Mouse (Mus musculus) forebrain, embryonic 12.5 days (tissue): ENCODE data around the gene Dhx34. TPM values are rescaled to one million over a fixed set of nuclear protein-coding genes. Genes with fewer than 3 reads are reported as not detected.

Source experiments
- ATAC-seq: fragments of 200-750 bp; cut with Nextera tagmentation; 2 replicates; pipeline ENCODE4 v1.8.0; 2017; ENCODE audit warnings: moderate TSS enrichment; ENCODE audit not compliant: low FRiP score
- H3K27ac ChIP-seq: fragments of 300-500 bp; sonication (generic); 2 replicates; pipeline ENCODE4 v1.5.1; 2016; ENCODE audit warnings: mild to moderate bottlenecking
- H3K27me3 ChIP-seq: fragments of 300-500 bp; sonication (generic); 2 replicates; pipeline ENCODE4 v1.6.1; 2016; ENCODE audit warnings: mild to moderate bottlenecking
- H3K36me3 ChIP-seq: fragments of 300-500 bp; sonication (generic); replicated peaks from 2 replicates; pipeline ENCODE4 v1.6.1; 2016; ENCODE audit warnings: mild to moderate bottlenecking
- H3K4me1 ChIP-seq: fragments of 300-500 bp; sonication (generic); 2 replicates; pipeline ENCODE4 v1.6.1; 2016
- H3K4me2 ChIP-seq: fragments of 300-500 bp; sonication (generic); 2 replicates; pipeline ENCODE4 v1.6.1; 2016; ENCODE audit warnings: mild to moderate bottlenecking, moderate library complexity
- H3K4me3 ChIP-seq: fragments of 300-500 bp; sonication (generic); replicated peaks from 2 replicates; pipeline ENCODE4 v1.5.1; 2016; ENCODE audit warnings: mild to moderate bottlenecking
- H3K9ac ChIP-seq: fragments of 300-500 bp; sonication (generic); 2 replicates; pipeline ENCODE4 v1.6.1; 2016; ENCODE audit warnings: mild to moderate bottlenecking
- H3K9me3 ChIP-seq: fragments of 300-500 bp; sonication (generic); 2 replicates; pipeline ENCODE4 v1.6.1; 2016
- WGBS: fragments of 180-500 bp; shearing (Covaris S2); methylation state at CpG from one replicate; pipeline ENCODE4 v1.1.7; 2016; 5-methylcytosine and 5-hydroxymethylcytosine counted together
- polyA plus RNA-seq: library from polyadenylated mRNA; unstranded; fragments of >200 nt; fragmentation: Nextera tagmentation; extraction: Ambion mirVana; gene quantifications from 2 replicates; pipeline ENCODE4 v1.2.1, GENCODE M21; 2016

Gene Dhx34
- polyA plus RNA-seq, 1 experiment from 2014 or later: 17.1 TPM

- Histone ChIP-seq H3K4me2 (no peak overlapping the region), H3K9me3 (no peaks in the 10 kb centered on the region), H3K27ac (no peak overlapping the region), H3K4me3 (no peak overlapping the region), H3K9ac (no peak overlapping the region), H3K27me3 (no peaks in the 10 kb centered on the region), H3K4me1 (no peaks in the 10 kb centered on the region), H3K36me3 (peaks cover 93% of the 10 kb centered on the region)
- no peak for ATAC-seq
- 88% methylated on average over 7 of the region's 7 CpGs for WGBS
Observed at GRCm38 (mm10) chr7:16207076-16207475, 14.8 kb downstream of the Dhx34 start.

DNA sequence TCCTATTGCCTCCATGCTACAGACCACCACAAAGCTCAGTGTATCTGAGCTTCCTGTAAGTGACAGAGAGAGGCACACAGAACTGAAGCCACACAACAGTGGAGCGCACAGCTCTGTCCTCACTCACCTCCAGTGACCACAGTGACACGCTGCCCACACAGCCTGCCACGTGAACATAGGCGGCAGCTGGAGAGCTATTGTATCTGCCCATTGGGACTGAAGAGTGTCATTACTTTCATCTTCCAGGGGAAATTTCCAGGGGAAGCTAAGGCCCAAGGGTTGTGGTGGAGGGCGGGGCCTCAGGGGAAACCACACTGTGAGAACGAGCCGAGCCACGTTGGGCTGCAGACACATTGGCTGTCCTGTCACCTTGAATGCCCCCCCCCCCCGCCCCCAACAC is 17.0 kb downstream of the Dhx34 start:
- 82% methylated on average over 8 of the region's 9 CpGs for WGBS
- H3K36me3 ChIP-seq: peaks cover 92% of the 10 kb centered on the region

DNA sequence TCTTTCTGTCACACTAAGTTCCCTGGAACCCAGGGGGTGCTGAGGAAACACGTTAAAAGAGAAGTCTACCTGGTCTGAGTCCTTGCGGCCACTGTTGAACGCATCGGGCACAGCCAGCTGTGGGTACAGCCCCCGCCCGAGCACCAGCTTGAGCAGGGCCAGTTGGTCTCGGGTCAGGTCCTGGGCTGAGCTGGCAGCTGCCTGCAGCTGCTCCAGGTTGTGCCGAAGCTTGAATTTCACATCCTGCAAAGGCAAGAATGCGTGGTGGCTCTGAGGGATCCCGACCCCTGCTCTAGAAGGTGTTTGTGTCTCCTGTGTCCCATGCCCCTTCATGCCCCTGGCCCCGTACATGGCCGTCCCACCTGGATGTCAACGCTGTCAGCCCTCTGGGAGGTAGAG is 18.3 kb downstream of the Dhx34 start:
- 93% methylated on average over 13 of the region's 13 CpGs for WGBS
- no peak overlapping the region for H3K4me2 ChIP-seq
- H3K36me3 ChIP-seq: peaks cover 91% of the 10 kb centered on the region
- no peak overlapping the region for H3K27ac ChIP-seq
- H3K9me3 ChIP-seq: no peaks in the 10 kb centered on the region
- no peaks in the 10 kb centered on the region for H3K27me3 ChIP-seq
- no peaks in the 10 kb centered on the region for H3K4me1 ChIP-seq
- no peak overlapping the region for H3K4me3 ChIP-seq
- ATAC-seq: no peak
- H3K9ac ChIP-seq: no peak overlapping the region

More for the DNA sequence above, 17.0 kb downstream of the Dhx34 start:
- no peak for ATAC-seq
- Histone ChIP-seq H3K4me2 (no peak overlapping the region), H3K27ac (no peak overlapping the region), H3K4me1 (no peaks in the 10 kb centered on the region), H3K4me3 (no peak overlapping the region), H3K27me3 (no peaks in the 10 kb centered on the region), H3K9me3 (no peaks in the 10 kb centered on the region), H3K9ac (no peak overlapping the region)

DNA sequence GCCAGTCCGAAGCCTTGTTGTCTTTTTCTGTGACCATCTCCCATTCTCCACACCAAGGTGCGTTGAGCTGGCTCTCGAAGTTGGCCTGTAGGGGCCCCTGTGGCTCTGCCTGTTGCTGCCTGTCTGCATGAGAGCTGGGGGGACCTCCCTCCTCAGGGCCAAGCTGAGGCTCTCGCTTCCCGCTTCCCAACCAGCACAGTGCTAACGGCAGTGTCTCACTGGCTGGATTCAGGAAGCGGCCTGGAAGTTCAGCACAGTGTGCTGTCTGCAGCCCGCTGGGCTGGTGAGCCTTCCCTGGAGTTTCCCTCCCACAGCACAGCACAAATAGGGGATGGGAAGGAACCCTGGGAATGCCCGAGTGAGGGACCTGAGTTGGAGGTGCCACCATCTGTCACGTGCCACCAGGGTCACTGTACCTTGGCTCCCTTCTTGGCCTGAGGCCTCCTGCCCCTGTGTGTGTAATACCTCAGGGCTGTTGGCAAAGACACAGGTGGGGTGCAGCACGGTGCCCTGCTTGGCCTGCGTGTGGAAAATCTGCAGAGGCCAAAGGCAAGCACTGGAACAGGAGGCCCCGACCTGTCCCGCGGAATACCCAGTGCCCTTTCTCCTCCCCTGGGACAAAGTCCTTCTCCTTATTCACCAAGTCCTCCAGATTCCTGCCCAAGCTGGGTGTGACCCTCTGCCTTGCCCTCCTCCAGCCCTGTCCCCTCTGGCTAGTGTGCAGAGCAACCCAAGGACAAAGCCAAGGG is 18.9 kb downstream of the Dhx34 start:
- H3K27ac ChIP-seq: no peak overlapping the region

DNA sequence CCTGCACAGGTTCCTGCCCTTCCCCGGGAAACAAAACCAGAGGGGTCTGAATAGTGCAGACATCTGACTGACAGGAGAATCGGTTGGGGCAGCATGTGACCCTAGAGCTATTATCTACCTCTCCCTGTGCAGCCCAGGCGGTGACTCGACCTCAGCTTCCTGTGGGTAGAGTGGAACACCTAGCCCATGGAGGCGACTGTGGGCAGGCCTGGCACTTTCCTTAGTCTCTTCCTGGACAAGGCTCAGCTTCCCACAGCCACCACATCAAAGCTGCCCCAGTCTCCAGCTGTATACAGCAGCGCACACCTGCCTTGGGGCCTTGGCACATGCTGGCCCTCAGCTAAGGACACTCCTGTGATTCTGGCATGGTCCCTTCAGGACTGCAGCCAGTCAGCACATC is 20.7 kb downstream of the Dhx34 start:
- H3K36me3 ChIP-seq: peaks cover 95% of the 10 kb centered on the region
- WGBS: 87% methylated on average over 6 of the region's 6 CpGs
- H3K27ac ChIP-seq: no peak overlapping the region
- ATAC-seq: no peak
- H3K4me1 ChIP-seq: no peaks in the 10 kb centered on the region
- H3K4me3 ChIP-seq: no peak overlapping the region
- no peaks in the 10 kb centered on the region for H3K27me3 ChIP-seq
- H3K4me2 ChIP-seq: no peak overlapping the region
- H3K9ac ChIP-seq: no peak overlapping the region
- no peaks in the 10 kb centered on the region for H3K9me3 ChIP-seq

More for the DNA sequence above, 18.9 kb downstream of the Dhx34 start:
- WGBS: 86% methylated on average over 15 of the region's 15 CpGs
- no peaks in the 10 kb centered on the region for H3K4me1 ChIP-seq
- H3K9me3 ChIP-seq: no peaks in the 10 kb centered on the region
- H3K36me3 ChIP-seq: peaks cover 92% of the 10 kb centered on the region
- no peak overlapping the region for H3K4me2 ChIP-seq
- ATAC-seq: no peak
- no peaks in the 10 kb centered on the region for H3K27me3 ChIP-seq
- H3K9ac ChIP-seq: no peak overlapping the region
- H3K4me3 ChIP-seq: no peak overlapping the region

DNA sequence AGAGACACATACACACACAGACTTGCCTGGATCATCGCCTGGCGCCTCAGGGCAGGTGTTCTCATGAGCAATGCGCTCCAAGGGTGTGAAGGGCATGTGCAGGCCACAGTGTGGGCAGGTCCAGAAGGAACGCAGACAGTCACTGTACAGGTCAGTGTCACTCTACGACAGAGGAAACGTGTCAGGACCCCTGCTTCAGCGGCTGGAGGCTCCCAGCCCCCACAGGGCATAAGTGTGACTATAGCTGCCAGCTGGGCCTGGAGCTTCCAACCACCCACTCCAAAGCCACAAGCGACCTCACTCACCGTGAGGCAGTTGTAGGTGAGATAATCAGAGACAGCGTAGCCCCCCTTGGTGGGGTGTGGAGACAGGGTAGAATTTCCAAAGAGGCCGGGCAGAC is 23.3 kb downstream of the Dhx34 start:
- H3K9me3 ChIP-seq: no peaks in the 10 kb centered on the region
- no peaks in the 10 kb centered on the region for H3K4me1 ChIP-seq
- no peak for ATAC-seq
- peaks cover 78% of the 10 kb centered on the region for H3K36me3 ChIP-seq
- H3K27me3 ChIP-seq: no peaks in the 10 kb centered on the region
- no peak overlapping the region for H3K9ac ChIP-seq
- H3K4me2 ChIP-seq: no peak overlapping the region
- no peak overlapping the region for H3K27ac ChIP-seq
- no peak overlapping the region for H3K4me3 ChIP-seq
- WGBS: 90% methylated on average over 11 of the region's 11 CpGs

DNA sequence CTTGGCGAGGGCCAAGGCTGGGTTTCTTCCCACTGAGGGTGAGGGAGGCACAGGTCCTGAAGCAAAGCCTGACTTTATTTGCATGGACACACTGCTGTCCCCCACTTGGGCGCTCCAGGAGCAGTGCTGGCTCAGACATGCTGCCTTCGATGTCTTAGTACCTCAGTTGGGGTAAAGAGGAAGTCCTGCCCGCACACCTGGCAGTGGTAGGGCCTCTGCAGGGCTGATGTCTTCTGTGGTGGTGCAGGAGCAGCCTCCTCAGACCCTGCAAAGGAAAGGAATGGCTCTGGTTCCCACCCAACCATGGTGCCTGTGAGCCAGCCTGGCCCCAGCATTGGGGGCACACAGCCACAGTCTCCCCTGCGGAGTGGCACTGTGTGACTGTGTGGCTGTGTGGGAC is 24.7 kb downstream of the Dhx34 start:
- Histone ChIP-seq H3K27me3 (no peaks in the 10 kb centered on the region), H3K9ac (no peak overlapping the region), H3K27ac (0 out of 2 replicates have a peak overlapping the region, but pooled peaks have one; percentile 20), H3K9me3 (no peaks in the 10 kb centered on the region), H3K4me2 (no peak overlapping the region), H3K4me3 (no peak overlapping the region), H3K36me3 (peaks cover 65% of the 10 kb centered on the region), H3K4me1 (no peaks in the 10 kb centered on the region)
- no peak for ATAC-seq
- 87% methylated on average over 5 of the region's 5 CpGs for WGBS

DNA sequence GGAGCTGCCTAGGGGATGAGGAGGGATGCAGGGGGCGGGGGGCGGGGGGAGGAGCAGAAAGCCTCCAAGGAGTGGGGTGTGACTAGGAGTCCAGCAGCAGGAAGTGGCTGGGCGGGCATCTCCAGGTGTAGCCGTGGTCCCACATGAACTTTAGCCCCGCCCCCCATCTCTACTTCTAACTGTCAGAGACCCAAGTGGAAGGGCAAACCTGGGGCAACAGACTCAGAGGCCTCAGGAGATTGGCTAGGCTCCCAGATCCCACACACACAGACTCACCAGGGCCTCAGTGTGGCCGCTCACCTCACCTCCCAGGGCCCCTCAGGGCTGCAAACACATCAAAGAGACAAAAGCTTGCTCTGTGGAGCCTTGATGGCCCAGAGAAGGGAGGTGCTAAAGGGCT is 25.2 kb downstream of the Dhx34 start:
- Histone ChIP-seq H3K36me3 (peaks cover 60% of the 10 kb centered on the region), H3K4me3 (no peak overlapping the region), H3K4me1 (no peaks in the 10 kb centered on the region), H3K9ac (no peak overlapping the region), H3K27ac (no peak overlapping the region), H3K27me3 (no peaks in the 10 kb centered on the region), H3K4me2 (no peak overlapping the region), H3K9me3 (no peaks in the 10 kb centered on the region)
- WGBS: 73% methylated on average over 5 of the region's 6 CpGs
- ATAC-seq: no peak

DNA sequence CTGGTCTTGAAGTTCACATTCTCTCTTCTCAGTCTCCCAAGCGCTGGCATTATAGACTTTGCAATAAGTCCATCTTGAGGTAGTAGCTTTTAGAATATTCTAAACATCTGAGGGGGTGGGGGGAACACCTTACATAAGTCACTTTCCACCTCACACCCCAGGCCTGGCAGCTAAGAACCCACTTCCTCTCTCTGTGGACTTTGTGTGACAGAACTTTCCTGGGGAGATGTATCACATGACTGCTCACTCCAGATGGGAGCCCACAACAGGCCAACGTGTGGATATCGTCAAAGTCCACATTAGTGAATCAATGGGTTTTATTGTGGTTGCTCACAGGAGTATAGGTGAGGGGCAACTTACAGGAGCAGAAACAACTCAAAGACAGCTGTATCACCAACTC is 28.1 kb downstream of the Dhx34 start:
- no peak for ATAC-seq
- no peak overlapping the region for H3K9ac ChIP-seq
- H3K4me1 ChIP-seq: no peaks in the 10 kb centered on the region
- H3K27me3 ChIP-seq: peaks cover 8% of the 10 kb centered on the region; the same call in 1 of the 2 replicates
- H3K9me3 ChIP-seq: no peaks in the 10 kb centered on the region
- no peak overlapping the region for H3K4me3 ChIP-seq
- H3K36me3 ChIP-seq: peaks cover 33% of the 10 kb centered on the region
- no peak overlapping the region for H3K4me2 ChIP-seq
- no peak overlapping the region for H3K27ac ChIP-seq
- WGBS: 59% methylated on average over 3 of the region's 3 CpGs

GRCm38 (mm10) chr7:16192315-16192714 is 29.5 kb downstream of the Dhx34 start:
- no peak overlapping the region for H3K27ac ChIP-seq
- no peaks in the 10 kb centered on the region for H3K9me3 ChIP-seq
- ATAC-seq: peak; percentile 45; the same call in 1 of the 2 replicates
- no peak overlapping the region for H3K4me2 ChIP-seq
- WGBS: 18% methylated on average over 5 of the region's 5 CpGs
- H3K9ac ChIP-seq: no peak overlapping the region
- no peaks in the 10 kb centered on the region for H3K4me1 ChIP-seq
- H3K36me3 ChIP-seq: peaks cover 20% of the 10 kb centered on the region
- H3K27me3 ChIP-seq: peaks cover 8% of the 10 kb centered on the region; the same call in 1 of the 2 replicates
- no peak overlapping the region for H3K4me3 ChIP-seq

DNA sequence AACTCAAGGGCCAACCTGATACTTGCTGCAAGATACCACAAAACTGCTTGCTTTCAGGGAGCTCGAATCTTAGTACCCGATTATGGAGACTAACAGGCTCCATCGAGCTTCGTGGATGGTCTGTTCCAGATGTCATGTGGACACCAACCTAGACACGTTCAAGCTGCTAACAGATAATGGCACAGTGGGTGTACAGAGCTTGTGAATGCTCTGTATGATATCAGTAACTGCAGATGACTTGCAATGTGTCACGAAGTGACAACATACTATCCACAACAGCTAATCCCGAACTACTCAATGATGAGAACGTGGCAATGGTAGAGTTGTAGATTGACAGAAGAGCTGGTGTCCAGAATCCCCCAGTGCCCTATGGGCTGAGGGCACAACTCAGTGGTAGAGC is 34.3 kb downstream of the Dhx34 start:
- H3K27me3 ChIP-seq: peaks cover 8% of the 10 kb centered on the region; the same call in 1 of the 2 replicates
- WGBS: 84% methylated on average over 8 of the region's 8 CpGs
- no peak overlapping the region for H3K4me2 ChIP-seq

GRCm38 (mm10) chr7:16183663-16184062 is 38.2 kb downstream of the Dhx34 start:
- no peaks in the 10 kb centered on the region for H3K9me3 ChIP-seq
- H3K9ac ChIP-seq: no peak overlapping the region
- H3K4me1 ChIP-seq: no peaks in the 10 kb centered on the region
- H3K4me3 ChIP-seq: no peak overlapping the region
- no peak overlapping the region for H3K4me2 ChIP-seq
- WGBS: 30% methylated on average over 8 of the region's 8 CpGs
- no peak overlapping the region for H3K27ac ChIP-seq
- ATAC-seq: no peak
- H3K36me3 ChIP-seq: peaks cover 49% of the 10 kb centered on the region
- no peaks in the 10 kb centered on the region; the same call in 1 of the 2 replicates for H3K27me3 ChIP-seq

More for the DNA sequence above, 34.3 kb downstream of the Dhx34 start:
- ATAC-seq: no peak
- Histone ChIP-seq H3K9me3 (no peaks in the 10 kb centered on the region), H3K27ac (no peak overlapping the region), H3K4me3 (no peak overlapping the region), H3K9ac (no peak overlapping the region), H3K36me3 (peaks cover 27% of the 10 kb centered on the region), H3K4me1 (no peaks in the 10 kb centered on the region)

GRCm38 (mm10) chr7:16178114-16178513 is 43.7 kb downstream of the Dhx34 start:
- H3K27me3 ChIP-seq: no peaks in the 10 kb centered on the region; the same call in 1 of the 2 replicates
- WGBS: 74% methylated on average over 4 of the region's 4 CpGs
- ATAC-seq: no peak
- no peaks in the 10 kb centered on the region for H3K9me3 ChIP-seq
- peaks cover 35% of the 10 kb centered on the region for H3K4me1 ChIP-seq
- H3K4me3 ChIP-seq: no peak overlapping the region
- H3K27ac ChIP-seq: no peak overlapping the region
- peaks cover 36% of the 10 kb centered on the region for H3K36me3 ChIP-seq
- H3K4me2 ChIP-seq: no peak overlapping the region
- no peak overlapping the region for H3K9ac ChIP-seq
